Mouse (Mus musculus) monocyte, adult 5-6 weeks (primary cell): ENCODE data around the gene Katnal1. TPM values are rescaled to one million over a fixed set of nuclear protein-coding genes. Genes with fewer than 3 reads are reported as not detected.

ENCODE experiments used
- ATAC-seq: fragments of 153-309, 156-312 bp; replicated peaks from 2 replicates; pipeline ENCODE4 v1.8.0; 2017; ENCODE audit warnings: mild to moderate bottlenecking; ENCODE audit not compliant: low TSS enrichment, insufficient number of reproducible peaks, severe bottlenecking, poor library complexity, low FRiP score
- total RNA-seq: library from RNA; stranded (forward); fragments of 200-1000, 200-491, 200-594 nt; gene quantifications from 3 replicates; pipeline ENCODE4 v1.2.3, GENCODE M21; 2017

Gene Katnal1
- total RNA-seq, 1 experiment from 2014 or later, result 1.5 TPM

GRCm38 (mm10) chr5:148855047-148855446 lies 74.1 kb downstream of the Katnal1 start:
- ATAC-seq, result no peak

GRCm38 (mm10) chr5:148854166-148854565 lies 75.0 kb downstream of the Katnal1 start:
- ATAC-seq, result no peak

GRCm38 (mm10) chr5:148849516-148849915 lies 79.6 kb downstream of the Katnal1 start:
- ATAC-seq, result no peak

GRCm38 (mm10) chr5:148847032-148847431 lies 82.1 kb downstream of the Katnal1 start:
- ATAC-seq, result no peak

GRCm38 (mm10) chr5:148837069-148837468 lies 92.1 kb downstream of the Katnal1 start:
- no peak; the same call in 1 of the 2 replicates for ATAC-seq

GRCm38 (mm10) chr5:148831596-148832257 lies 97.4 kb downstream of the Katnal1 start:
- peak; percentile 63; the same call in 1 of the 2 replicates for ATAC-seq

- ATAC-seq, result no peak
These were observed 98.0 kb downstream of the Katnal1 start for GRCm38 (mm10) chr5:148831141-148831547.

- ATAC-seq, result no peak
These were observed 103.4 kb downstream of the Katnal1 start for GRCm38 (mm10) chr5:148825732-148826131.

- ATAC-seq, result no peak
These were observed 106.3 kb downstream of the Katnal1 start for GRCm38 (mm10) chr5:148822772-148823171.

Other genes with a start within 250 kb of the Katnal1 start
- gene Gm42791, start 65.8 kb upstream of the Katnal1 start, total RNA-seq, result not detected in 3 replicates